Mouse (Mus musculus) liver, adult 2 months (tissue): ENCODE data around the gene Ppm1h. TPM values are rescaled to one million over a fixed set of nuclear protein-coding genes. Genes with fewer than 3 reads are reported as not detected.

Experiments used
- DNase-seq: peaks from one replicate; pipeline ENCODE4 v3.0.0-alpha.2; 2011; ENCODE audit warnings: low read depth, low spot score; ENCODE audit errors: extremely low read depth
- H3K27ac ChIP-seq: fragments of 200-500 bp; replicated peaks from 2 replicates; pipeline ENCODE4 v1.5.1; 2012; ENCODE audit warnings: low read depth, mild to moderate bottlenecking, control low read depth, inconsistent platforms, low read length; ENCODE audit not compliant: insufficient read depth
- H3K27me3 ChIP-seq: fragments of 200-500 bp; 2 replicates; pipeline ENCODE4 v1.6.1; 2012; ENCODE audit warnings: mild to moderate bottlenecking, moderate library complexity, low read length, inconsistent platforms; ENCODE audit not compliant: control insufficient read depth, insufficient read depth
- H3K36me3 ChIP-seq: fragments of 200-500 bp; 2 replicates; pipeline ENCODE4 v1.6.1; 2012; ENCODE audit warnings: low read length, inconsistent platforms; ENCODE audit not compliant: control insufficient read depth, insufficient read depth
- H3K4me1 ChIP-seq: fragments of 200-500 bp; 2 replicates; pipeline ENCODE4 v1.6.1; 2011; ENCODE audit warnings: low read length; ENCODE audit not compliant: control insufficient read depth, insufficient read depth
- H3K4me3 ChIP-seq: fragments of 200-500 bp; 2 replicates; pipeline ENCODE4 v1.5.1; 2011; ENCODE audit warnings: low read depth, mild to moderate bottlenecking, control low read depth, low read length, moderate library complexity; ENCODE audit not compliant: insufficient read depth
- H3K79me2 ChIP-seq: fragments of 200-500 bp; 2 replicates; pipeline ENCODE4 v1.6.1; 2012; ENCODE audit warnings: inconsistent platforms, mild to moderate bottlenecking, low read length, moderate library complexity; ENCODE audit not compliant: control insufficient read depth, insufficient read depth
- H3K9ac ChIP-seq: fragments of 200-500 bp; 2 replicates; pipeline ENCODE4 v1.6.1; 2012; ENCODE audit warnings: low read depth, mild to moderate bottlenecking, control low read depth, inconsistent platforms, low read length
- CTCF ChIP-seq: fragments of 200-500 bp; IDR thresholded peaks from 2 replicates; pipeline ENCODE4 v1.5.1; 2011; ENCODE audit warnings: low read depth, low read length, control low read depth
- POLR2A ChIP-seq: fragments of 200-500 bp; IDR thresholded peaks from 2 replicates; pipeline ENCODE4 v1.6.1; 2011; ENCODE audit warnings: low read length, control low read depth; ENCODE audit not compliant: insufficient read depth; ENCODE audit errors: extremely low read depth
- WGBS: fragments of 180-500 bp; shearing (Covaris S2); methylation state at CpG from one replicate; pipeline ENCODE4 v1.1.7; 2018; 5-methylcytosine and 5-hydroxymethylcytosine counted together
- polyA plus RNA-seq: library from polyadenylated mRNA; depleted of rRNA; stranded (reverse); fragments of >200 nt; gene quantifications from 2 replicates; pipeline ENCODE4 v1.2.3, GENCODE M21; 2012
- total RNA-seq: library from RNA; depleted of rRNA; stranded (reverse); fragments of >200 nt; gene quantifications from 2 replicates; pipeline ENCODE4 v1.2.3, GENCODE M21; 2014

Gene Ppm1h
- total and polyA plus RNA-seq, 2 experiments = 1.5 to 3.7 TPM

DNA sequence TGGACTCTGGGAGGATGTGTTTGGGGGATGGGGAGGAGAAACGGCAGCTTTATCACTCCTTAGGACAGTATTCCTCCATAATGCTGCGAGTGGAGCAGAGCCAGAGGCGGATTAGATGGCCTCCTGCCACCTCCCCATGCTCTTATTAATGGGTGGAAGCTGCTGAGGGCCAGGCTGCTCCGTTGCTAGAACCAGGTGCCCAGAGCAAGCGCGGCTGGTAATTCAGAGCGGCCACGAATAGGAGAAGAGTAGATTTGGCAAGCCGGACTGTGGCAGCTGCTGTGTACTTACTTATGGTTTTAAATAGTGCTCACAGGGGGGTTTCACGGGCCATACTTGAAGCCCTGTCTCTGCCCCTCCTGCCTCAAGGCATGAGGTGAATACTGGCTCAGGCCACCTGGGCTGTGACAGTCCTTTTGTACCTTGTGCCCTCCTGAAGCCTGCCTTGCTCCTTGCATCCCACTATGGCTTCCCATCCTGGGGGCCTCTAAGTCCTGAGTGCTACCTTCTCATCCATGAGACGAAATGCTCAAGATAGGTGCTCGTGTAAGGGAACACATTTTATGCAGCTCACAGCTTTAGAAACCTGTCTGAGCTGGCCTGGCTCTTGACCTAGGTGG, 14.7 kb downstream of the Ppm1h start:
- H3K9ac ChIP-seq = no peak overlapping the region
- WGBS = 79% methylated on average over 12 of the region's 12 CpGs

DNA sequence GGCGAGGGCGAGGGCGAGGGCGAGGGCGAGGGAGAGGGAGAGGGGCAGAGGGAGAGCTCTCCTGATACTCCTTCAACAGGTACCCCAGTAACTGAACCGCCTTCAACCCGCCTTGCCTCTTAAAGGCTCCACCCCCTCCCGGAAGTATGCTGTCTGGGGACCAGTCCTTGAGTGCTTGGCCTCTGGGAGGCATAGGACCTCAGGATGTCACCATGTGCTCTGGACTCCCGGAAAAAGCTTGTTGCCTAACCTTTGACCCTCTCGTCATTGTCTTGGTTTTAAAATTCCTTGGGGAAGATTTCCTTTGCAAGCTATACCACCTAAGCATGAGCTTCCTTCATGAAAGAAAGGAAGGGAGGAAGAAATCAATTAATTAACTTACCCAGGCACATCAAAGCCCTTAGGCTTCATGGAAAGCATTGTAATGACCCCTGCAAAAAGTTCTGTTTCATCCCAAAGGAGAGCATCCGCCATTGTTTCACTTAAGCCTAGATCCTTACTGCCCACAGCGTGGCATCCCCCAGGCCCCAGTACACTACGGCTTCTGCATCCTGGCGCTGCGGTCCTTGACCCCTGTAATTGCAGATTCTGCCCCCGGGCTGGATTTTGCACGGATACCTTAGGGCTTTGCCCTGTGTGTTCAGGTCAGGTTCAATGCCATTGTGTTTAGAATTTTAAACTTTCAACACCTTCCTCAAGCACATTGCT, 15.5 kb downstream of the Ppm1h start:
- Histone ChIP-seq H3K27me3 (no peaks in the 10 kb centered on the region), H3K36me3 (peaks cover 2% of the 10 kb centered on the region; the same call in 1 of the 2 replicates), H3K79me2 (no peaks in the 10 kb centered on the region; the same call in 1 of the 2 replicates), H3K4me1 (no peaks in the 10 kb centered on the region), H3K4me3 (no peak overlapping the region), H3K27ac (no peak overlapping the region), H3K9ac (no peak overlapping the region)
- no peak for TF ChIP-seq CTCF
- TF ChIP-seq POLR2A = no peak
- no peak for DNase-seq
- 76% methylated on average over 17 of the region's 17 CpGs for WGBS

More for the DNA sequence above, 14.7 kb downstream of the Ppm1h start:
- H3K27ac ChIP-seq = no peak overlapping the region
- H3K4me1 ChIP-seq = no peaks in the 10 kb centered on the region
- no peak overlapping the region for H3K4me3 ChIP-seq
- no peaks in the 10 kb centered on the region; the same call in 1 of the 2 replicates for H3K79me2 ChIP-seq
- peaks cover 2% of the 10 kb centered on the region; the same call in 1 of the 2 replicates for H3K36me3 ChIP-seq
- TF ChIP-seq POLR2A = no peak
- no peak for TF ChIP-seq CTCF
- no peak for DNase-seq
- no peaks in the 10 kb centered on the region for H3K27me3 ChIP-seq

DNA sequence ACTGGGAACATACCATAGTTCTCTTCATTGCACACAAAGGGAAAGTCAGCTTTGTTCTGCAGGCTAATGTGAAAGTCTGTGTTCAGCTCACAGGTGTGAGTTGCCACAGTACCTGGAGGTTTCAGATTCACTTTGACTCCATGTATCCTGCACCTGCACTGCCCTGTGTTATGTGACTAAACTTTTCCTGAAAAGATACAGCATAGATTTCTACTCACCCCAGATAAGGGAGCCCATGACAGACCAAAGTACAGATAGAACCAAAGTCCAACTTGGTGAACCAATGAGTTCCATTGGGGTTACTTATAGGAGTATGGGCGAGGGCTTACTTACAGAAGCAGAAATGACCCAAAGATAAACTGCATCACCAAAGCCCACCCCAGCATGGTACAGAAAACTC, 17.8 kb downstream of the Ppm1h start:
- no peak for TF ChIP-seq CTCF
- no peak for TF ChIP-seq POLR2A
- no peak for DNase-seq
- Histone ChIP-seq H3K79me2 (no peaks in the 10 kb centered on the region; the same call in 1 of the 2 replicates), H3K27ac (no peak overlapping the region), H3K36me3 (no peaks in the 10 kb centered on the region), H3K9ac (no peak overlapping the region), H3K4me3 (no peak overlapping the region), H3K4me1 (no peaks in the 10 kb centered on the region), H3K27me3 (no peaks in the 10 kb centered on the region)
- WGBS = 91% methylated on average over 1 of the region's 1 CpGs

DNA sequence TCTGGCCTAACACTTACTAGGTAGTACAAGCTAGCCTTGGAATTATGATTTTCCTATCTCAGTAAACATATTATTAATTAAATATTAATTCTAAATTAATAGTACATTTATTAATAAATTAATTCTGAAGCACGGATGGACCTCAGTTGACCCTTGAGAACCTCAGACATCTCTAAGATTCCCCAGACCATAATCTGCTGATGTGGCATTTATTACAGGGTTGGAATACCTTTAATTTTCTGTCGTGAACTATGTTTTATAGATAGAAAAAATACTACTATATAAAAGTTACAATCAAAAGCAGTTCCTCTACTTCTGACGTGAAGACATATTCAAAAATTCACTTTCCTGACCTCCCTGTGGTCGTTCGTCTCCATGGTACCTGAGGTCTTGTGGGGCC, 19.8 kb downstream of the Ppm1h start:
- no peaks in the 10 kb centered on the region for H3K36me3 ChIP-seq
- no peak overlapping the region for H3K27ac ChIP-seq

DNA sequence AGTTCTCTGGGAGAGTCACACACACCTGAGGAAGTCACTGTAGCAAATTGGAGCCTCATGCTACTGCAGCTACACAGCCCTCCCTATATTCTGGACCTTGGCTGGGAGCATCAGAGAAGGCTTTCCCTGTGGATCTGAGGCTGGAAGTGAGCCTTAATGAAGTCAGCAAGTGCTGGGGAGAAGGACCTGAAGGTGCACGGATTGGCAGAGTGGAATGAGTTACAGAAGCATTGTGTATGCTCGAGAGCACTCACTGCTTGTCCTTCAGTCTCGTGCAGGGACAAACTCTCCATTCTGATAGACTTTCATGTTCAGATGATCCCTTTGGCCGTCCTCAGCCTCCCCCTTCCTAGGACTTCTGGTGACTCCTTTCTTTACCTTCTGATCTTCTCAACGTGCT, 26.3 kb downstream of the Ppm1h start:
- 88% methylated on average over 5 of the region's 5 CpGs for WGBS
- H3K4me3 ChIP-seq = no peak overlapping the region
- H3K27me3 ChIP-seq = no peaks in the 10 kb centered on the region
- no peaks in the 10 kb centered on the region for H3K36me3 ChIP-seq
- H3K27ac ChIP-seq = no peak overlapping the region
- DNase-seq = no peak
- no peak overlapping the region for H3K9ac ChIP-seq
- TF ChIP-seq CTCF (no peak), POLR2A (no peak)
- no peaks in the 10 kb centered on the region for H3K4me1 ChIP-seq
- no peaks in the 10 kb centered on the region for H3K79me2 ChIP-seq

More for the DNA sequence above, 19.8 kb downstream of the Ppm1h start:
- Histone ChIP-seq H3K79me2 (no peaks in the 10 kb centered on the region; the same call in 1 of the 2 replicates), H3K9ac (no peak overlapping the region), H3K4me1 (no peaks in the 10 kb centered on the region), H3K4me3 (no peak overlapping the region), H3K27me3 (no peaks in the 10 kb centered on the region)
- DNase-seq = no peak
- TF ChIP-seq POLR2A (no peak), CTCF (no peak)
- 94% methylated on average over 5 of the region's 5 CpGs for WGBS

DNA sequence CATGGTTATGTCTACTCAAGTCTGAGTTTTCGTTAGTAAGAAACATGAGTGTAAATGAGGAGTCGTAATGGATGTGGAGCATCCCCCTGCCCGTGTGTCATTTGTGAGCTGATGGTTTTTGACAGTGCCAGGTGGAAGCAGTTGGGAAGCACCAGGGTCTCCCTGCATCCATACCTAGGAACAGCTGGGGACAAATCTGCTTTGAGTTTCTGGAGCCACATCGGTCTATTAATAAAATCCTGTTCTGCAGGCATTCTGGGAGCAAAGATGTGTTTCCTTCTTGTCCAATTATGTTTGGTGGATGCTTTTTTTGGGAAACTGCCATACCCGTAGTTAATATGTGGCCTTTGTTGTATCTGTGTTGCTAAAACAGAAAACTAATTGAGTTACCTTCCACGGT, 26.9 kb downstream of the Ppm1h start:
- no peak for DNase-seq
- no peak overlapping the region for H3K9ac ChIP-seq
- no peak overlapping the region for H3K27ac ChIP-seq
- no peaks in the 10 kb centered on the region for H3K27me3 ChIP-seq
- H3K36me3 ChIP-seq = no peaks in the 10 kb centered on the region
- H3K79me2 ChIP-seq = no peaks in the 10 kb centered on the region
- 88% methylated on average over 6 of the region's 6 CpGs for WGBS
- no peaks in the 10 kb centered on the region for H3K4me1 ChIP-seq
- no peak overlapping the region for H3K4me3 ChIP-seq
- TF ChIP-seq POLR2A (no peak), CTCF (no peak)
